Comparison of ENCODE assay signal across 29 mouse cellular contexts in genomic region chr8:40792973-40793372, GRCm38 (mm10). TPM values are rescaled to one million over a fixed set of nuclear protein-coding genes. Genes with fewer than 3 reads are reported as not detected.
"Had no signal": no experiment of that assay in that cellular context is flagged by ENCODE, and none has a peak within 500 bp of the region (broad histone marks: within the 10 kb centered on the region; RNA-seq: fewer than 3 reads in every experiment).

Gene Adam20 (plus strand): TSS chr8:40793273.

RNA-seq across cellular contexts. Expression of gene Adam20, which starts in this region (rescaled TPM):
- polyA plus RNA-seq: limb, embryonic 10.5 days; limb, embryonic 11.5 days; limb, embryonic 12.5 days; limb, embryonic 13.5 days; limb, embryonic 14.5 days; limb, embryonic 15.5 days; liver, adult 2 months; liver, embryonic 11.5 days; liver, embryonic 12.5 days; liver, embryonic 13.5 days; liver, embryonic 14.5 days; liver, embryonic 15.5 days; liver, embryonic 16.5 days; liver, postnatal 0 days; lung, adult 2 months; lung, embryonic 14.5 days; lung, embryonic 15.5 days; lung, embryonic 16.5 days; macrophage; midbrain, embryonic 10.5 days; midbrain, embryonic 11.5 days; midbrain, embryonic 12.5 days; midbrain, embryonic 13.5 days; midbrain, embryonic 14.5 days; midbrain, embryonic 15.5 days; midbrain, embryonic 16.5 days; midbrain, postnatal 0 days; myocyte; neural tube, embryonic 11.5 days had no signal
